Mouse (Mus musculus) embryo, embryonic 10 days (tissue): Measurements from ENCODE around the gene Zfp992.
"Not testable (repeated sequence)": the region's sequence is repeated elsewhere in the genome, so short reads cannot be mapped to it uniquely, and the experiment has no call there.

Experiments used
- DNase-seq: peaks from one replicate; pipeline ENCODE4 v3.0.0-alpha.2; 2015; ENCODE audit warnings: low spot score

The Zfp992 gene

GRCm38 (mm10) chr4:146448950-146449349 is at the start of gene Zfp992:
Zfp992 (plus strand) TSS chr4:146449023.
- not testable (repeated sequence) for DNase-seq

GRCm38 (mm10) chr4:146429467-146429866 is 19.4 kb upstream of the Zfp992 start:
- not testable (repeated sequence) for DNase-seq

GRCm38 (mm10) chr4:146430876-146431275 is 17.9 kb upstream of the Zfp992 start:
- DNase-seq = not testable (repeated sequence)

GRCm38 (mm10) chr4:146435539-146435938 is 13.3 kb upstream of the Zfp992 start:
- DNase-seq = not testable (repeated sequence)

- DNase-seq = not testable (repeated sequence)
Observed at GRCm38 (mm10) chr4:146437256-146437655, 11.6 kb upstream of the Zfp992 start.

- DNase-seq = not testable (repeated sequence)
Observed at GRCm38 (mm10) chr4:146444345-146444744, 4.5 kb upstream of the Zfp992 start.

GRCm38 (mm10) chr4:146445121-146445520 is 3.7 kb upstream of the Zfp992 start:
- DNase-seq = not testable (repeated sequence)

GRCm38 (mm10) chr4:146446135-146446534 is 2.7 kb upstream of the Zfp992 start:
- DNase-seq = not testable (repeated sequence)

GRCm38 (mm10) chr4:146447016-146447415 is 1.8 kb upstream of the Zfp992 start:
- not testable (repeated sequence) for DNase-seq

GRCm38 (mm10) chr4:146449711-146450110 is 888 bp downstream of the Zfp992 start:
- DNase-seq = not testable (repeated sequence)

GRCm38 (mm10) chr4:146452576-146452975 is 3.8 kb downstream of the Zfp992 start:
- DNase-seq = not testable (repeated sequence)

GRCm38 (mm10) chr4:146454170-146454569 is 5.3 kb downstream of the Zfp992 start:
- DNase-seq = not testable (repeated sequence)

- no peak for DNase-seq
Observed at GRCm38 (mm10) chr4:146454896-146455295, 6.1 kb downstream of the Zfp992 start.

- no peak for DNase-seq
Observed at GRCm38 (mm10) chr4:146455321-146455721, 6.5 kb downstream of the Zfp992 start.

GRCm38 (mm10) chr4:146456061-146456726 is 7.4 kb downstream of the Zfp992 start:
- no peak for DNase-seq

- DNase-seq = no peak
Observed at GRCm38 (mm10) chr4:146457126-146457525, 8.3 kb downstream of the Zfp992 start.

GRCm38 (mm10) chr4:146457720-146458119 is 8.9 kb downstream of the Zfp992 start:
- DNase-seq = no peak

GRCm38 (mm10) chr4:146459822-146460221 is 11.0 kb downstream of the Zfp992 start:
- DNase-seq = not testable (repeated sequence)

- DNase-seq = not testable (repeated sequence)
Observed at GRCm38 (mm10) chr4:146460685-146461084, 11.9 kb downstream of the Zfp992 start.

GRCm38 (mm10) chr4:146463649-146464351 is 15.0 kb downstream of the Zfp992 start:
- not testable (repeated sequence) for DNase-seq

- not testable (repeated sequence) for DNase-seq
Observed at GRCm38 (mm10) chr4:146469984-146470383, 21.2 kb downstream of the Zfp992 start.

- not testable (repeated sequence) for DNase-seq
Observed at GRCm38 (mm10) chr4:146474181-146474580, 25.4 kb downstream of the Zfp992 start.
